Mouse (Mus musculus): ENCODE measurements at regions not wholly inside any gene's neighbourhood (a gene's known extent, or its start where the extent isn't known, plus 50 kb on each side); places are given as distances from the start of the nearest gene placed in this dataset.

DNA sequence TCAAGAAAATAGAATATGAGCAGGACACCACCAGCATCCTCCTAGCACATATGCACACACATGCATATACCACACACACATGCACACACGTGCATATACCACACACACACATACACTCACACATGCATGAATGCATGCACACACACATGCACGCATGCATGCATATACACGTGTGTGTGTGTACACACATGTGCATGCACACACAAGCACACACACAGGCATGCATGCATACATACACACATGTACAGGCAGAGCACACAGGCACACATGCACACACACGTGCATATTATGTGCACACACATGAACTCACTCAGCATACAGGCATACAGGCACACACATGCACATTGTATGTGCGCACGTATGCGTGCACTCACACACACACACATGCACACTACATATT, 275.7 kb upstream of the Sash1 start:
- TF ChIP-seq CTCF (IDR thresholded peaks at IDR 0.05; ENCODE audit: low read depth) (no peak), EP300 (IDR thresholded peaks at IDR 0.05; ENCODE audit: low read depth) (no peak)

Measured in liver, postnatal 0 days (tissue).